ENCODE assay signal across 8 mouse cellular contexts in the genomic region with DNA sequence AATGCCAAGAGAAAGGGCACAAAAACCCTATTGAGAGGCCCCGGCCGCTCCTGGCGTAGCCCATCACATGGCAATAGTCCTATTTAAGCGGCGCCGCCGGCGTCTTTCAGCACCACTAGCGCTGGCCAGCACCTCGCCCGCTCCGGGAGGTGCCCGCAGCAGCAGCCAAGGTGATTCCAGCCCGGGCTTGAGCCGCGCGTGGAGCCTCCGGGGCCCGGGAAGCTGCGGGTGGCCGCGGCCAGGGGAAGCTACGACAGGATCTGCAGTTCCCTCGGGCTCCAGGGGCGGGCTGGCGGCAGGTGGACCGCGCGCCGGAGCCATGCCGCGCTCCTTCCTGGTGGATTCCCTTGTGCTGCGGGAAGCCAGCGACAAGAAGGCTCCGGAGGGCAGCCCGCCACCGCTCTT. TPM values are rescaled to one million over a fixed set of nuclear protein-coding genes. Genes with fewer than 3 reads are reported as not detected.
DNase-seq lines count a peak whose midpoint lies in the region; ATAC-seq and TF ChIP-seq lines count a peak whose summit lies in the region.

A gene (plus strand): TSS at position 126 of the 405 bp plus-strand sequence.

- 0 out of 2 replicates have a peak within 1 kb of the TSS, but pooled peaks have one; percentile 2 for H3K4me2 ChIP-seq in CH12.LX (ENCODE audit: insufficient read depth, low read depth, poor library complexity, severe bottlenecking)
- peak within 1 kb of the TSS; percentile 60 for H3K4me2 ChIP-seq in heart, embryonic 15.5 days
- H3K4me2 ChIP-seq in kidney, postnatal 0 days (ENCODE audit: low read length) = peak within 1 kb of the TSS; percentile 51
- H3K4me2 ChIP-seq in liver, embryonic 16.5 days (ENCODE audit: low read depth, low read length) = peak within 1 kb of the TSS; percentile 46
- peak within 1 kb of the TSS; percentile 45 for H3K4me2 ChIP-seq in neural tube, embryonic 11.5 days (ENCODE audit: low read depth)

- H3K27me3 ChIP-seq in CH12.LX (replicated peaks) = peaks cover 24% of the 10 kb centered on the region
- peaks cover 100% of the 10 kb centered on the region for H3K27me3 ChIP-seq in embryonic facial prominence, embryonic 10.5 days (replicated peaks; ENCODE audit: low read depth, poor library complexity, severe bottlenecking)
- peaks cover 96% of the 10 kb centered on the region for H3K27me3 ChIP-seq in heart, embryonic 15.5 days
- H3K27me3 ChIP-seq in kidney, postnatal 0 days (ENCODE audit: insufficient read depth, low read length) = peaks cover 84% of the 10 kb centered on the region
- peaks cover 80% of the 10 kb centered on the region for H3K27me3 ChIP-seq in liver, embryonic 16.5 days (ENCODE audit: control insufficient read depth, insufficient read depth, low read depth, low read length)
- H3K27me3 ChIP-seq in neural tube, embryonic 11.5 days (ENCODE audit: control insufficient read depth, insufficient read depth, low read length) = peaks cover 85% of the 10 kb centered on the region

- no peaks in the 10 kb centered on the region for H3K36me3 ChIP-seq in CH12.LX (replicated peaks in 1 of 2; ENCODE audit: control insufficient read depth in 1 of 2, insufficient read depth in 1 of 2, low read length in 1 of 2)
- no peaks in the 10 kb centered on the region for H3K36me3 ChIP-seq in embryonic facial prominence, embryonic 10.5 days (replicated peaks)
- no peaks in the 10 kb centered on the region for H3K36me3 ChIP-seq in heart, embryonic 15.5 days
- H3K36me3 ChIP-seq in kidney, postnatal 0 days (ENCODE audit: insufficient read depth, low read length) = no peaks in the 10 kb centered on the region
- no peaks in the 10 kb centered on the region for H3K36me3 ChIP-seq in liver, embryonic 16.5 days (ENCODE audit: control insufficient read depth, insufficient read depth)
- H3K36me3 ChIP-seq in neural tube, embryonic 11.5 days (ENCODE audit: control insufficient read depth, insufficient read depth, low read length) = no peaks in the 10 kb centered on the region

- no peak for TF ChIP-seq EP300 in CH12.LX (IDR thresholded peaks at IDR 0.05; ENCODE audit: low read length)

- no peak within 1 kb of the TSS for H3K9ac ChIP-seq in CH12.LX (ENCODE audit: insufficient read depth, low read depth)
- H3K9ac ChIP-seq in heart, embryonic 15.5 days = no peak within 1 kb of the TSS
- no peak within 1 kb of the TSS for H3K9ac ChIP-seq in kidney, postnatal 0 days (ENCODE audit: low read depth, low read length)
- H3K9ac ChIP-seq in liver, embryonic 16.5 days (ENCODE audit: low read depth, low read length) = no peak within 1 kb of the TSS
- H3K9ac ChIP-seq in neural tube, embryonic 11.5 days (ENCODE audit: low read length) = peak within 1 kb of the TSS; percentile 62

- dilution Hi-C loops in CH12.LX (cut with MboI; ENCODE audit: extremely low pct_ligation_motif_present, extremely low pct_unique_long_range_greater_than_20kb, low sequenced_read_pairs) = no loop called here

- no peaks in the 10 kb centered on the region for H3K79me2 ChIP-seq in CH12.LX (replicated peaks; ENCODE audit: control insufficient read depth, extremely low read depth, insufficient read depth, poor library complexity, severe bottlenecking)

- WGBS in embryonic facial prominence, embryonic 10.5 days = under 1% methylated on average over 37 of the region's 37 CpGs
- WGBS in heart, embryonic 15.5 days = under 1% methylated on average over 34 of the region's 37 CpGs
- 0% methylated on average over 34 of the region's 37 CpGs for WGBS in kidney, postnatal 0 days
- under 1% methylated on average over 31 of the region's 37 CpGs for WGBS in liver, embryonic 16.5 days (ENCODE audit: insufficient replicate concordance)
- WGBS in neural tube, embryonic 11.5 days = 0% methylated on average over 37 of the region's 37 CpGs

- no peak for DNase-seq in CH12.LX (ENCODE audit: extremely low read depth)
- peak; percentile 42 for DNase-seq in adrenal gland, adult 8-10 months
- DNase-seq in embryonic facial prominence, embryonic 10.5 days (ENCODE audit: low spot score) = peak; percentile 86
- DNase-seq in kidney, postnatal 0 days (ENCODE audit: low spot score) = peak; percentile 74
- peak; percentile 85 for DNase-seq in neural tube, embryonic 11.5 days (ENCODE audit: low spot score)
- DNase-seq in urinary bladder, postnatal 36 days (ENCODE audit: low spot score in 2 of 2) = peak; percentile 38 to 66

- no peak within 1 kb of the TSS for H3K27ac ChIP-seq in CH12.LX (ENCODE audit: insufficient read depth, low read depth)
- H3K27ac ChIP-seq in embryonic facial prominence, embryonic 10.5 days (replicated peaks) = no peak within 1 kb of the TSS
- no peak within 1 kb of the TSS for H3K27ac ChIP-seq in heart, embryonic 15.5 days
- no peak within 1 kb of the TSS for H3K27ac ChIP-seq in kidney, postnatal 0 days
- no peak within 1 kb of the TSS for H3K27ac ChIP-seq in liver, embryonic 16.5 days (ENCODE audit: low read length)
- 0 out of 2 replicates have a peak within 1 kb of the TSS, but pooled peaks have one; percentile 20 for H3K27ac ChIP-seq in neural tube, embryonic 11.5 days (ENCODE audit: low read depth, low read length)

- peaks cover 37% of the 10 kb centered on the region for H3K9me3 ChIP-seq in CH12.LX (replicated peaks; ENCODE audit: low read length)
- peaks cover 1% of the 10 kb centered on the region; the same call in 1 of the 2 replicates for H3K9me3 ChIP-seq in embryonic facial prominence, embryonic 10.5 days
- H3K9me3 ChIP-seq in heart, embryonic 15.5 days (replicated peaks) = no peaks in the 10 kb centered on the region
- no peaks in the 10 kb centered on the region for H3K9me3 ChIP-seq in kidney, postnatal 0 days (replicated peaks; ENCODE audit: low read length)
- H3K9me3 ChIP-seq in liver, embryonic 16.5 days (replicated peaks; ENCODE audit: control insufficient read depth, low read length) = no peaks in the 10 kb centered on the region
- H3K9me3 ChIP-seq in neural tube, embryonic 11.5 days (ENCODE audit: control insufficient read depth, low read length) = no peaks in the 10 kb centered on the region

- H3K4me1 ChIP-seq in CH12.LX (ENCODE audit: control insufficient read depth in 1 of 2, insufficient read depth in 2 of 2) = peaks cover 2 to 15% of the 10 kb centered on the region in 2 experiments; a peak in 2 of 4 replicates
- H3K4me1 ChIP-seq in embryonic facial prominence, embryonic 10.5 days = peaks cover 27% of the 10 kb centered on the region
- H3K4me1 ChIP-seq in heart, embryonic 15.5 days (replicated peaks) = peaks cover 29% of the 10 kb centered on the region
- peaks cover 6% of the 10 kb centered on the region; the same call in 1 of the 2 replicates for H3K4me1 ChIP-seq in kidney, postnatal 0 days (replicated peaks; ENCODE audit: insufficient read depth, low read length)
- H3K4me1 ChIP-seq in liver, embryonic 16.5 days (ENCODE audit: control insufficient read depth, low read depth, low read length) = no peaks in the 10 kb centered on the region; the same call in 1 of the 2 replicates
- peaks cover 11% of the 10 kb centered on the region for H3K4me1 ChIP-seq in neural tube, embryonic 11.5 days (ENCODE audit: control insufficient read depth, insufficient read depth, low read length)

- no peak within 1 kb of the TSS for H3K4me3 ChIP-seq in CH12.LX (replicated peaks in 1 of 3; ENCODE audit: low read depth in 2 of 3, low read length in 2 of 3, poor library complexity in 1 of 3)
- H3K4me3 ChIP-seq in embryonic facial prominence, embryonic 10.5 days = peak within 1 kb of the TSS; percentile 48
- H3K4me3 ChIP-seq in heart, embryonic 15.5 days = peak within 1 kb of the TSS; percentile 40
- peak within 1 kb of the TSS; percentile 30 for H3K4me3 ChIP-seq in kidney, postnatal 0 days (replicated peaks; ENCODE audit: low read depth, low read length)
- peak within 1 kb of the TSS; percentile 42 for H3K4me3 ChIP-seq in liver, embryonic 16.5 days (ENCODE audit: low read depth, low read length)
- peak within 1 kb of the TSS; percentile 48 for H3K4me3 ChIP-seq in neural tube, embryonic 11.5 days (ENCODE audit: low read depth, low read length)

- no peak for TF ChIP-seq POLR2A in CH12.LX (IDR thresholded peaks at IDR 0.05; ENCODE audit: low read depth, low read length)

- in situ Hi-C loops in CH12.LX (cut with MboI; ENCODE audit: low pct_ligation_motif_present, low pct_unique_long_range_greater_than_20kb, low sequenced_read_pairs) = no loop called here

- no peak for TF ChIP-seq RAD21 in CH12.LX (IDR thresholded peaks at IDR 0.05; ENCODE audit: low read depth, low read length)

- no peak for TF ChIP-seq CTCF in CH12.LX (conservative IDR thresholded peaks at IDR 0.05 in 1 of 2, IDR thresholded peaks at IDR 0.05 in 1 of 2; ENCODE audit: low read depth in 2 of 2, low read length in 2 of 2)
- TF ChIP-seq CTCF in kidney, postnatal 0 days (IDR thresholded peaks at IDR 0.05; ENCODE audit: low read depth) = no peak

- no peak for ATAC-seq in heart, embryonic 15.5 days (replicated peaks; ENCODE audit: insufficient number of reproducible peaks, insufficient read depth, low FRiP score, low read depth)
- peak; percentile 75; the same call in 1 of the 2 replicates for ATAC-seq in kidney, postnatal 0 days (replicated peaks; ENCODE audit: low FRiP score, low read depth)
- ATAC-seq in liver, embryonic 16.5 days (ENCODE audit: low read depth) = no peak
- peak; percentile 45 for ATAC-seq in neural tube, embryonic 11.5 days (ENCODE audit: insufficient read depth, low FRiP score, low TSS enrichment)

TF ChIP-seq in CH12.LX, 34 proteins besides CTCF, POLR2A, EP300 and RAD21 (continues in another document):
- TF ChIP-seq HCFC1 (IDR thresholded peaks at IDR 0.05; ENCODE audit: low read depth, low read length) (no peak), TBP (conservative IDR thresholded peaks at IDR 0.05; ENCODE audit: low read depth, low read length) (no peak), SMC3 (IDR thresholded peaks at IDR 0.05; ENCODE audit: low read depth, low read length) (no peak), NRF1 (IDR thresholded peaks at IDR 0.05; ENCODE audit: low read depth, low read length) (no peak), CHD1 (IDR thresholded peaks at IDR 0.05; ENCODE audit: low read depth, low read length) (no peak), MXI1 (IDR thresholded peaks at IDR 0.05; ENCODE audit: low read depth, low read length) (no peak), CHD2 (IDR thresholded peaks at IDR 0.05; ENCODE audit: low read length) (no peak), ETS1 (conservative IDR thresholded peaks at IDR 0.05; ENCODE audit: low read depth, low read length) (no peak), JUN (IDR thresholded peaks at IDR 0.05; ENCODE audit: insufficient read depth, low read depth, low read length) (no peak)

RNA-seq across cellular contexts. Expression of the gene that starts here (rescaled TPM):
- total RNA-seq in CH12.LX (2012; rRNA removed) (not detected in 2 replicates), CH12.LX (2014; rRNA removed) (not detected in 2 replicates)
- not detected in 2 replicates for polyA plus RNA-seq in CH12.LX (2012; ENCODE audit: insufficient read length, low read depth)
- not detected for total RNA-seq in adrenal gland, adult 8-10 months (2022)
- polyA plus RNA-seq in embryonic facial prominence, embryonic 10.5 days (2016; fragmentation: Nextera tagmentation; extraction: Ambion mirVana) = 0.80 and 2.0 TPM in 2 replicates
- not detected in 2 replicates for polyA plus RNA-seq in heart, embryonic 15.5 days (2015; fragmentation: Nextera tagmentation; extraction: Ambion mirVana)
- not detected in 2 replicates for polyA plus RNA-seq in kidney, postnatal 0 days (2015; fragmentation: Nextera tagmentation; extraction: Ambion mirVana)
- not detected in 2 replicates for polyA plus RNA-seq in liver, embryonic 16.5 days (2015; fragmentation: Nextera tagmentation; extraction: Ambion mirVana)
- polyA plus RNA-seq in neural tube, embryonic 11.5 days (2014; fragmentation: Nextera tagmentation; extraction: Ambion mirVana) = 11.3 and 12.8 TPM in 2 replicates

Comparison
In these comparisons a context has a peak if more than half of its experiments do, and no peak if none do; other contexts are left out.
1. Peak in DNase-seq in adrenal gland, adult 8-10 months; RNA of the gene not detected or under 1 TPM.
2. Peak in DNase-seq, ATAC-seq, H3K4me3 ChIP-seq and H3K4me2 ChIP-seq in kidney, postnatal 0 days; RNA of the gene not detected or under 1 TPM.
3. H3K4me2 ChIP-seq: peak in every context shown above with its lines; median percentile 60 in heart, embryonic 15.5 days; 51 in kidney, postnatal 0 days; 46 in liver, embryonic 16.5 days; 45 in neural tube, embryonic 11.5 days; 2 in CH12.LX.
4. H3K4me3 ChIP-seq: peak in embryonic facial prominence, embryonic 10.5 days (single experiment), heart, embryonic 15.5 days (single experiment), liver, embryonic 16.5 days (single experiment) and neural tube, embryonic 11.5 days (single experiment); none in CH12.LX (0 of 3).